Comparison of ENCODE assay signal across 12 mouse cellular contexts in genomic region chr3:154124890-154125575, GRCm38 (mm10).
DNase-seq lines count a peak whose midpoint lies in the region; ATAC-seq lines count a peak whose summit lies in the region.
"Had no signal": no experiment of that assay in that cellular context is flagged by ENCODE, and none has a peak within 500 bp of the region (broad histone marks: within the 10 kb centered on the region; RNA-seq: fewer than 3 reads in every experiment).

No protein-coding gene starts in this region.

- H3K4me3 ChIP-seq in kidney, embryonic 15.5 days (replicated peaks) = no peak overlapping the region
- no peak overlapping the region for H3K4me3 ChIP-seq in forebrain, embryonic 11.5 days (ENCODE audit: low read depth, low read length)
- H3K4me3 ChIP-seq: hindbrain, embryonic 15.5 days; megakaryocyte, embryonic 14.5 days had no signal

- intact Hi-C loops in left cerebral cortex, postnatal 4 days (cut with DNase I) = no loop called here

- no peak overlapping the region for H3K9ac ChIP-seq in kidney, embryonic 15.5 days
- no peak overlapping the region for H3K9ac ChIP-seq in forebrain, embryonic 11.5 days (ENCODE audit: low read length)
- H3K9ac ChIP-seq: hindbrain, embryonic 15.5 days had no signal

- no peak for DNase-seq in kidney, postnatal 36 days
- DNase-seq in forebrain, embryonic 11.5 days (ENCODE audit: low spot score) = peak; percentile 72
- peak; percentile 43 for DNase-seq in mesoderm, embryonic 11.5 days (ENCODE audit: low read depth, low spot score)
- DNase-seq in retina, embryonic 14.5 days (ENCODE audit: low spot score) = peak; percentile 75
- no peak for DNase-seq in cerebellum, adult 11-12 months
- no peak for DNase-seq in spleen, postnatal 4 days (ENCODE audit: low spot score in 2 of 2)
- DNase-seq in left cerebral cortex, postnatal 4 days = no peak
- DNase-seq: adrenal gland, adult 2 months had no signal

- peak overlapping the region; percentile 45 for H3K27ac ChIP-seq in kidney, embryonic 15.5 days
- H3K27ac ChIP-seq in forebrain, embryonic 11.5 days (ENCODE audit: low read depth, low read length) = no peak overlapping the region
- H3K27ac ChIP-seq: hindbrain, embryonic 15.5 days had no signal

- H3K27me3 ChIP-seq in kidney, embryonic 15.5 days = no peaks in the 10 kb centered on the region
- H3K27me3 ChIP-seq in forebrain, embryonic 11.5 days (ENCODE audit: control insufficient read depth, insufficient read depth, low read length) = no peaks in the 10 kb centered on the region
- H3K27me3 ChIP-seq: hindbrain, embryonic 15.5 days; megakaryocyte, embryonic 14.5 days had no signal

- 39% methylated on average over 15 of the region's 15 CpGs for WGBS in kidney, embryonic 15.5 days
- 11% methylated on average over 15 of the region's 15 CpGs for WGBS in forebrain, embryonic 11.5 days

- H3K36me3 ChIP-seq in kidney, embryonic 15.5 days = no peaks in the 10 kb centered on the region
- no peaks in the 10 kb centered on the region for H3K36me3 ChIP-seq in forebrain, embryonic 11.5 days (ENCODE audit: control insufficient read depth, insufficient read depth, low read length)
- H3K36me3 ChIP-seq: G1E; hindbrain, embryonic 15.5 days had no signal

- no peak overlapping the region; the same call in 1 of the 2 replicates for H3K4me2 ChIP-seq in kidney, embryonic 15.5 days
- H3K4me2 ChIP-seq in forebrain, embryonic 11.5 days (ENCODE audit: low read depth, low read length, severe bottlenecking) = peak overlapping the region; percentile 13
- H3K4me2 ChIP-seq: hindbrain, embryonic 15.5 days had no signal

- H3K9me3 ChIP-seq in kidney, embryonic 15.5 days (replicated peaks) = no peaks in the 10 kb centered on the region
- H3K9me3 ChIP-seq in forebrain, embryonic 11.5 days (ENCODE audit: control insufficient read depth, low read length) = no peaks in the 10 kb centered on the region
- H3K9me3 ChIP-seq: hindbrain, embryonic 15.5 days had no signal

- peaks cover 11% of the 10 kb centered on the region for H3K4me1 ChIP-seq in kidney, embryonic 15.5 days
- peaks cover 11% of the 10 kb centered on the region; the same call in 1 of the 2 replicates for H3K4me1 ChIP-seq in forebrain, embryonic 11.5 days (replicated peaks; ENCODE audit: control insufficient read depth, insufficient read depth, low read length)
- H3K4me1 ChIP-seq: megakaryocyte, embryonic 14.5 days had no signal

- ATAC-seq in kidney, embryonic 15.5 days (replicated peaks; ENCODE audit: low FRiP score) = peak; percentile 94
- ATAC-seq in forebrain, embryonic 11.5 days (replicated peaks; ENCODE audit: low FRiP score) = peak; percentile 89

Comparison
In these comparisons a context has a peak if more than half of its experiments do, and no peak if none do; other contexts are left out.
1. DNase-seq: peak in forebrain, embryonic 11.5 days (single experiment), mesoderm, embryonic 11.5 days (single experiment) and retina, embryonic 14.5 days (single experiment); none in kidney, postnatal 36 days (0 of 2), cerebellum, adult 11-12 months (single experiment), spleen, postnatal 4 days (0 of 2) and left cerebral cortex, postnatal 4 days (single experiment).